Mouse (Mus musculus) liver, embryonic 14.5 days (tissue): Measurements from ENCODE around the gene Spin1.

Source experiments
- CTCF ChIP-seq: IDR thresholded peaks from 2 replicates; pipeline ENCODE4 v1.5.1; 2016; ENCODE audit warnings: antibody characterized with exemption, low read depth, control low read depth
- EP300 ChIP-seq: IDR thresholded peaks from 2 replicates; pipeline ENCODE4 v1.6.1; 2016; ENCODE audit warnings: antibody characterized with exemption, low read depth

GRCm38 (mm10) chr13:51197699-51198098 is 97.0 kb downstream of the Spin1 start:
- no peak for TF ChIP-seq CTCF
- no peak for TF ChIP-seq EP300
